Mouse (Mus musculus) brain, embryonic 14.5 days (tissue): ENCODE measurements at regions not wholly inside any gene's neighbourhood (a gene's known extent, or its start where the extent isn't known, plus 50 kb on each side); places are given as distances from the start of the nearest gene placed in this dataset.

Source experiments
- CTCF ChIP-seq: fragments of 200-500 bp; IDR thresholded peaks from 2 replicates; pipeline ENCODE4 v1.5.1; 2012; ENCODE audit warnings: inconsistent platforms, mild to moderate bottlenecking, moderate library complexity, borderline replicate concordance; ENCODE audit not compliant: insufficient read depth, insufficient read length; ENCODE audit errors: extremely low read depth
- POLR2A ChIP-seq: fragments of 200-500 bp; IDR thresholded peaks from 2 replicates; pipeline ENCODE4 v1.6.1; 2012; ENCODE audit warnings: mild to moderate bottlenecking, inconsistent platforms, borderline replicate concordance; ENCODE audit not compliant: poor library complexity, insufficient read depth, insufficient read length, severe bottlenecking; ENCODE audit errors: extremely low read depth

DNA sequence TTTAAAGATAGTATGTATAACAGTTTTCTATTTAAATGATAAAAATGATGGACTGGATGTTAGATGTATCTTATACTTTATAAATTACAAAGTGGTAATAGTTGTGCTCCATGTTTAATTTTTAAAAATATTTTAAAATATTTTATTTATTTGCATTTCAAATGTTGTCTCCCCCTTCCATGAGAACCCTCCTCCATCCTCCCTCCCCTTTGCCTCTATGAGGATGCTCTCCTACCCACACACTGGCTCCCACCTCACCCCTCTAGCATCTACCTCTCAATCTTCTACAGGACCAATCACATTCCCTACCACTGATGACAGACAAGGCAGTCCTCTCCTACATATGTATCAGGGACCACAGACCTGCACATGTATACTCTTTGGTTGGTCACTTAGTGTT lies 1512.9 kb downstream of the Cntnap5b start:
- no peak for TF ChIP-seq CTCF
- no peak for TF ChIP-seq POLR2A
